Mouse (Mus musculus): ENCODE results near the gene 1500011B03Rik. TPM values are rescaled to one million over a fixed set of nuclear protein-coding genes. Genes with fewer than 3 reads are reported as not detected.

Gene 1500011B03Rik
- total RNA-seq, 2 experiments from 2014 or later = 160 to 161 TPM

DNA sequence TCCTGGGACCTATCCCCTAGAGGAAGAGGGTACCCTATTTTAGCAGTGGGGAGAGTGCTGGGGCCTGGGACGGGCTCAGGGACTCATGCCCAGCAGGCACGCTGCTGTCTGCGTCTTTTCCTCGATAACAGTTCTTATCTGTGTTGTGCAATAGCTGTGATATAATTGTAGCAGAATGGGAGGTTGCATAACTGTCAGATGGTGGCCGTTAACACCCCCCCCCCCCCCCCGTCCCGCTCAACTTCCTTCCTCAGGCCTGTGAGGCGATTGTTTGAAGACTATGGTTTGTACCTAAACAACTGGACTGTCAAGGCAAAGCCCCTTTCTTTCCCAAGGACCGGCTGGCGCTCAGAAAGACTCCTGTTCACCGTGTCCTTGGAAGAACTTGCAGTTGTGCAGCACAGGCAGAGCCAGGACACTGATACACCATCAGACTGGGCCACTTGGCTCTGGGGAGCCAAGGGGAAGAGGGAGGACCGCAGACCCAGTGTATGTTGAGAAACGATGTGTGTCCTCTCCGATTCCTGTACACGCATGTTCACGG, 38.6 kb downstream of the 1500011B03Rik start:
- DNase-seq (ENCODE audit: low spot score in 2 of 2) = no peak

DNA sequence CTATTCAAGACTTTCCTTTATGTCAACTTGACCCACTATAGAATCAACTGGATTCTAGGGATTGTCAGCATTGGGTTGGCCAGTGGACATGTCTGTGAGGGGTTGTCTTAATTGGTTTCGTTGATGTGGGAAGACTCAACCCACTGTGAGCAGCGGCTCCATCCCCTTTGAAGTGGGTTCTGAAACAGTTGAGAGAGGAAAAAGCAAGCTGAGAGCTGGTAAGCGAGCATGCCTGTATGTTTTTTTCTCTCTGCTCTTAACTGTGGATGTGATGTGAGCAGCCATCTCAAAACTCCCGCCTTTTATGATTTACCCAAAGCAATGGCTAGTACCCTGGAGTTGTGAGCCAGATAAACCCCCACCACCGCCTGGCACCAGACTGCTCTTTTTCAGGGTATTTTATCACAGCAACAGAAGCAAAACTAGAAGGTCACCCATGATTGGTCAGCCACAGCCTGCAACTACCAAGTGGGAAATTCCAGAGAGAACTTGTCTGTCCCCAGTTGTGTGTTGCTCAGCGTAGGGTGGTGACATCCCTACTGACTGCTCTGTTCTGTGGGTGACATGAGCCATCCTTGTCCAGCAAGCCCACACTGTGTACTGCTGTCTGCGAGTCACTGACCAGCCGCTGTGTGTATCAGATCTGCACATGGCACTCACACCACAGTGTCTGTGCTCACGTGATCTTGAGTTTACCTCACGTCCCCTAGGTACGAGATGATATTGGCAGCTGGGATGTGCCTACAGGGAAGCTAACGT, 39.7 kb downstream of the 1500011B03Rik start:
- DNase-seq (ENCODE audit: low spot score in 2 of 2) = no peak

DNA sequence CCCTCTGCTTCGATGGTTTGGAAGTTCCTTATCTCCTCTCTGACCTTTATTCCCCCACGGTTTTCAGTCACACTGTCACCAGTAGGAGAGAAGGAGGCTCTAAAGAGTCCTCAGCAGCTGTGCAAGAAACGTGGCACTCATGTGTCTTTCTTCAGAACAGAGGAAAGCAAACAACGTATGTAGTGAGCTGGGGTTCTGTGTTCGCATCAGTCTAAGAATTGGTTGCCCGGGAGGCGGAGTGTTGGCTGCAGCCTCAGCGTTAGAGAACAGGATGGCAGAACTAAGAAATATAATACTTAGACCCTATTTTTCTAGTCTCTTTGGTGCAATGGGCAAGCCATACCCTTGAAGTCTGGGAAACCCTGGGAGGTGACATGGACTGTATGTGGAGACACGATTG, 40.3 kb downstream of the 1500011B03Rik start:
- no peak for DNase-seq (ENCODE audit: low spot score in 2 of 2)

DNA sequence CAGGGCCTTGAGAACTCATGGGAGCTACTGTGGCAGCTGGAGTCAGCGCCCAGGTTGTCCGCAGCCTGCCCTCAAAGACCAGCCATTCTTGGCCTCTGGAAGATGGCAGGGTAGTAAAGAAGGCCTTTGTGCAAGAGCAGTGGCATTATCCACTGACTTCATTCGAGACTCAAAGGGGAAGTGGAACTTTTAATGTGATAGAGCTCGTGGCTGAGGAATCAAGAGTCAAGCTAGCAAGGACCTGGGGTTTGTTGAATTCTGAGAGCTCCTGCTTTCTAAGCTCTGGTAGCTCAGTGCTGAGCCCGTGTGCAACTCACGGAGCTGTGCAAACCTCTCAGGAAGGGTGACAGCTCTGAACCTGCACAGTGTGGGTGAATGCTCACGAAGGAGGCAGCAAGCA, 42.4 kb downstream of the 1500011B03Rik start:
- DNase-seq (ENCODE audit: low spot score in 2 of 2) = no peak

DNA sequence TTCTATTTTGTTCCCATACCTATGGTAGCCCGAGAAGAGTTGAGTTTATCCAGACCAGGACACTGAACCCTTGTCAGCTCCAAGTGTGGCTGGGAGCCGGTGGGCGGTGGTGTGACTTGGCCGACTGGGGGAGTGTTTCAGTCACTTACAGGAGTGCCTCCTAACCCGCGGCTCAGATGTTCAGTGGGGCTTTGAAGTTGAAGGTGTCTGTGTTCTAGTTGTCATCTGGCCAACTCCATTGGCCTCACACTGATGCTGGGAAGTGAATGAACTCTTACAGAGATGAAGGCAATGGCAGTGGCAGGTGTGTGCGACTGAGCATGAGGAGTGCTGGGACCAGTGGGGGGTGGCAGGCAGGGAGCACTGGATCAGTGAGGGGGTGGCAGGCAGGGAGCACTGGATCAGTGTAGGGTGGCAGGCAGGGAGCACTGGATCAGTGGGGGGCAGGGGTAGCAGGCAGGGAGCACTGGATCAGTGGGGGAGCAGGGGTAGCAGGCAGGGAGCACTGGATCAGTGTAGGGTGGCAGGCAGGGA, 43.2 kb downstream of the 1500011B03Rik start:
- no peak for DNase-seq (ENCODE audit: low spot score in 2 of 2)

DNA sequence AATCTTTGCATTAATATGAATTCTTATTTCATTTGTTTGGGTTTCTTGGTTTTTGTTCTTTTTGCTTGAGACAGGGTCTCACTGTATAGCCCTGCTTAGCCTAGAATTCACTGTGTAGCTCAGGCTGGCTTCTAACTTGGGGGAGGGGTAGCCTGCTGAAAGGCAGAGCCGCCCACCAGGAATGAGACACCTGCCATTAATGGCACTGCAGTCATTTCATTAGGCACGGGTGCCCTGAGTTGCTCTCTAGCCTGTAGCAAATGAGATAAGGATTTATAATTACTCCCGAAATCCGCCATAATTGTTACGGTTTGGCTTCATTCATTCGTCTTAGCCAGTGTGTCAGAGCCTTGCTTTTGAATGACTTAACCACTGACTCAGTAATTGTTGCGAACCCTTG, 47.1 kb downstream of the 1500011B03Rik start:
- no peak for DNase-seq (ENCODE audit: low spot score in 2 of 2)

DNA sequence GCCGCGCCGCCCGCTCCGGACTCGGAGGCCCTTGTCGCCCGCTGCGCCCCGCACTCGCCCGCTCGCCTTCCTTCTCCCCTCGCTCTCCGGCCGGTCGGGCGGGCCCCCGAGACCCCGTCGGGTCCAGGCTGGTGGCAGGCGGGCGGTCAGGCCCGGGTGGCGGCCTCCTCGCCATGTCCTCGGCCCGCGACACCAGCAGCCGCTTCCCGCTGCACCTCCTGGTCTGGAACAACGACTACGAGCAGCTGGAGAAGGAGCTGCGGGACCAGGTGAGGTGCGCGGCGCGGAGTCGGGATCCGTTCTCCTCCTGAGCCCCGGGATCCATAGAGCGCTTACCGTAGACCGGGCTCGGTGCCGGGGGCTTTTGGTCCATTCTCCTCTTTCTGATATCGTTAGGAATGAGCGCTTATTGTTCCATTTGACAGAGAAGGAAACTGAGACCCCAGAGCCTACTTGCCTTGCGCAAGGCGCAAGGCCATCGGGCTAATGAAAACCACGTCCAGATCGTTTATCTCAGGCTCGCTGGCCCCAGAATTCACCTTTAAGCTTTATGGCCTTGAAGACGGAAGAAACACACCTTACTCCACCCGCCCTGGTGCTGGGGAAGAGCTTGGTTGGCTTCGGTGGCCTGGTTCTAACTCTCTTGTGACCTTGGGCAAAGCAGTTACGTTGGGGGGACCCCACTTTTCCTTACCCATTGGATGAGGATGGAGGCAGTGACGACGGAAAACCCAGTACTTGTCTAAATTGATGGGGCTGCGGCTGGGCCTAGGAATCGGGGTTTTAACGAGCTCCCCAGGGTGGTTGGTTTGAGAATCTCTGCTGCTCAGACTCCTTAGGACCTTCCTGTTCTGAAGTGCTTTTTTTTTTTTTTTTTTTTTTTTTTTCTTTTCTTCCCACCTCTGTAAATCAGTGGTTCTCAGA, 48.0 kb downstream of the 1500011B03Rik start, which contains the start of gene Git2:
Gene Git2 (minus strand): TSS at position 462 of the 924 bp plus-strand sequence.
- peak in 1 of 2 experiments; percentile 31 for DNase-seq (ENCODE audit: low spot score in 2 of 2)

DNA sequence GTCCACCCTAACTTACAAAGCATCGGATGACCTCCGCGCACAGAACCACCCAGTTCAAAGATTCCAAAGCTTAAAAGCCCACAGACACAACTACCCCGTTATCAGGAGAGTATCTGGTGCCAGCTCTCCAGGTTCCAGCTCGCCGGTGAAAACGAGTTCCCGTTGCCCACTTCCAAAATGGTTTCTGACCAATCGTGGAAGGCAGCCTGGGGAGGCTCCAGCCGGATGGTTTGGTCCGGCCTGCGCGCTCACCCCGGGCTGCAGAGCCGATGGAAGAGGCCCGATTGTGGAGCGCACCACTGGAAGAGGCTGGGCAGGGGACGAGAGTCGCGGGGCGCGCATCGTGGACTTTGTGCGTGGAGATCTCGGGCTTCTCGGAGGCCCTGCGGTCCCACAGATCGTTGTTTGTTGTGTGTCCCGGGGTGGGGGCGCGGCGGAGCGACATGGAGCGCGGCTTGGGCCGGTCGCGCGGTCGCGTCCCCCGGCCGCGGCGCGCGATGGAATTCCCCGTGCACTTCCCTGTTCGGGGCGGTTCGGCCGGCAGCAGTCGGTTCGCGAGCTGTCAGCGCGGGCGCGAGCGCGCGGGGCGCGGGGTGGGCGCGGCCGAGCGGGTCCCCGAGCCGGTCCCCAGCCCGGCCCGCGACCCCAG, 48.7 kb downstream of the 1500011B03Rik start, which contains the start of gene Ankrd13a:
Gene Ankrd13a (plus strand): TSS at position 275 of the 649 bp plus-strand sequence.
- DNase-seq (ENCODE audit: low spot score in 2 of 2) = peak; percentile 88 to 91

DNA sequence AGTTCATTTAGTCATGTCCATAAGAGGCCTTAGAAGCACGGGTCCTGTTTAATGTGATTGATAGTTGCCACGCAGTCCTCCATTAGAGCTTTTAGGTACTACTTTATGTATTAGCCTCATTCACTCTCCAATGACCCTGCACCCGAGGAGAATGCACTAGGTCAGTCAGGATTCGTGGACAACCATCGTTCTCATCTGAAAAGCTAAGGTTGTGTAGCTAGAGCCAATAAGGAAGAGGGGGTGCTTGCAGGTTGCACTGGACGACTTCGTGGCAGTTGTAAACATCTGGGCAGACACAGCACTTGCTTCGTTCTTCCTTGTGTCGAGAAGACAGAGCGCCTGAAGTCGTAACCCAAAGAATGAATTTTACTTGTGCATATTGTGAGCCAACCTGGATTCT, 49.5 kb downstream of the 1500011B03Rik start:
- DNase-seq (ENCODE audit: low spot score in 2 of 2) = no peak

DNA sequence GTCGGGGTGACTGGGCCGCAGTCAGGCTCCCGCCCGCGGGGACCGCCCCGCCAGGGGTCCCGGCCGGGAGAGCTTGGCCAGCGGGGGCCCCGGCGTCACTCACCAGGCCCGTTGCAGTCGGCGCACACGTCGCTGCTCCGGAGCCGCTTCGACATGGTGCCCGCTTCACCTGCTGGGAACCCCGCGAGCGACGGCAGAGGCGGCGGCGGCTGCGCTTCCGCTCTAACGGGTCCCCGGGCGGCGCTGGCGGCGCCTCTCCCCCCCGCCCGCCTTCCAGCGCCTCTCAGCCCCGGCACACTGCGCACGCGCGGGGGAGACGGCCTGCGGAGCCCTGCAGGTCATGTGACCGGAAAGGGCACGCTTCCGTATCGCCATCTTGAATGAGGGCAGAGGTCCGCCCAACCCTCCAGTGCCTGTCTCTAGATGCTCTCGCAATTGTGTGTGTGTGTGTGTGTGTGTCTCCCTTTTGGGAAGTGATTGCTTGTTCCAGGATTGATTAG, 50.0 kb downstream of the 1500011B03Rik start:
- peak; percentile 97 for DNase-seq (ENCODE audit: low spot score in 2 of 2)

DNA sequence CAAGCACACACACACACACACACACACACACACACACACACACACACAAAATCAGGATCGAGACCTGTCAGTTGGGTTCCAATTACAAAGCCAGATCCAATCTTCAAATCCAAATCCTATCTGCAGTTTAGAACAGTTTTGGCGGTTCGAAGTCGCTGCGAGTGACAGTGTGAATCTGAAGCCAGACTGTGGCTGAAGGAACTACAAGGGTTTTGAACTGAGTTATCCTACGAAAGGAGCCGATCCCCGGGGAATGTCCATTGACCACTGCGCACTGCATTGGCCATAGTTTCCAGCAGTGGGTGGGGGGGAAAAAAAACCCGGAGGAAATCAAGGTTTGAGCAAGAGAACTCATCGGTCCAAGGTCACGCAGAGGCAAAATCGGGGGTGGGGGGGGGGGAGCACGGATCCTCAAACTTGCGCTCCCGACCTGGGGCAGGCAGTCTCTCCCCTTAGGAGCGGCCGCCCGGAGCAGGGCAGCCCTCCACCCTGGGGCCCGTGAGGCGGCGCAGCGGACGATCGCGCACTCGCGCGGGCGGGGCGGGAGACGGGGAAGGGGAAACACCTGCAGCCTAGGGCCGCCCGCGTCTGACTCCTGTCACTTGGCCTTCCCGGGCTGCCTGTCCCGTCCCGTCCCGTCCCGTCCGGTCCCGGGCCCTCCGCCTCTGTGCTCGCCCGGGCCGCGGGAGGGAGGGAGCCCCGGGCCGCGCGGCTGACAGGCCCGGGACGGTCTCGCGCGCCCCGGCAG, 50.6 kb downstream of the 1500011B03Rik start:
- peak in 1 of 2 experiments; percentile 34 for DNase-seq (ENCODE audit: low spot score in 2 of 2)

DNA sequence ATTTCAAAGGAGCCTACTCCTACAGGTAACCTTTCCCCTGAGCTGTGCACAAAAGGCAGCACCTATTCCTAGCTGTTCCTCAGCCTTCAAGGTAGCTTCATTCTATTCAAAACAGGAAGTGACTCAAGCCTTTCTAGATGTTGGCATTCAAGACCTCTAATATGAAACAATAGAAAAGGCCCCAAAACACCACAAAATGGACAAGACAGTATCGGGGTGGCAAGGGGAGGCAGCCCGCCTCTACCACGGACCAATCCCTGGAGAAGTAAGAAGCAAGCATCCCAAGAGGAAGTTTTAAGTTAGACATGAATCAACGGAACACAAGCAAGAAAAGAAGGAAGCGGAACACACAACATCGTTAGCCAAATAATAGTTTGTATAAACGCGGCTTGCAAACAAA, 51.5 kb downstream of the 1500011B03Rik start:
- no peak for DNase-seq (ENCODE audit: low spot score in 2 of 2)

DNA sequence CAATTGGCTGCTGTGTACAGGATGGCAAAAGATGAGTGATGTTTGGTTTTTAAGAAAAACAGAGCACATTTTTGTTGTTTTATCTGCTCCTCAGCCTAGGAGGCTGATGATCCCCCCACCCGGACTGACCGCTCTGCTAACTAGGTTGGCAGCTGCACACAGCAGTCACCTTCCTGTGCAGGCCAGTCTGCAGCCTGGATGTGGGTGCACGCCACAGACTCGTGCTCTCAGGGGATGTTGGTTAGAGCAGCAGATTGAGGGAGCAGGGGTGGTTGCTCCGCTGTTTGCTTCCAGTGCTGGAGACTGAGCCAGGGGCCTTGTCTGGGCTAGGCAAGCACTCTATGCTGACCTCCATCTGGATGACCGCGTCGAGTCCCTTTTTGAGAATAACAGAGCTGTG, 53.5 kb downstream of the 1500011B03Rik start:
- DNase-seq (ENCODE audit: low spot score in 2 of 2) = no peak

DNA sequence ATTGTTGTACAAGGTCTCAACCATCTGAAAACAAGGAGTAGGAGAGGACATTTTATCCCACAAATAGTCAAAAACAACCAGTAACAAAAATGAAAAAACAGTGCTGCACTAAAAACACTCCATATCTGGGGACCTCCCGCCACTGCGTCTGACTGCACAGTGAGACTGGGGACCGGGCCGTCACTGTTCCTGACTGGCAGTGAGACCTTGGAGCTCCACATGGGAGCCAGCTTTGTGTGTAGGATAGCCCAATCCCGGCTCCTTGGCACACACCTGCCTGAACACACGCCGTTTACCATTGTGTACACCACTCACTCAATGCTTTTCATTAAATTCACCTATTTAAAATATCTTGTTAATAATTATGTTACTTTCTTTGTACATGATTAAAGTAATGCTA, 56.1 kb downstream of the 1500011B03Rik start:
- DNase-seq (ENCODE audit: low spot score in 2 of 2) = no peak

DNA sequence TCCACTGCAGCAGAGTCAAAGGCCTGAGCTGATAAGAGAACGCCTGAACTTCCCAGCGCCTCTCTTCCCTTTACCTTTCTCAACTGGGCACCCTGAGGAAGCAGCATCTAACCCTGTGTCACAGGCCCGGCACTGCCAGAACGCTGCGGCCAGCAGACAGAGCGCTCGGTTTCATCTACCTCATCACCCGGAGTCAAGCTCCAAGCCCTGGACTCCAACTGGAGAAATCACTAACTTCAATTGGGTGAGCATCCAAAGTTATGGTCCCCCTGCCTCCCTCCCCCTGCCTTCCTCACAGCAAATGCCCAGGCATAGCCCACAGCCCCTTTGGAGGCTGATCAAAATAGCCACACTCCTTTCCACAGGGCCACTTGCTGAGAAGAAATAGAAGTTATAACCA, 56.6 kb downstream of the 1500011B03Rik start:
- no peak for DNase-seq (ENCODE audit: low spot score in 2 of 2)

DNA sequence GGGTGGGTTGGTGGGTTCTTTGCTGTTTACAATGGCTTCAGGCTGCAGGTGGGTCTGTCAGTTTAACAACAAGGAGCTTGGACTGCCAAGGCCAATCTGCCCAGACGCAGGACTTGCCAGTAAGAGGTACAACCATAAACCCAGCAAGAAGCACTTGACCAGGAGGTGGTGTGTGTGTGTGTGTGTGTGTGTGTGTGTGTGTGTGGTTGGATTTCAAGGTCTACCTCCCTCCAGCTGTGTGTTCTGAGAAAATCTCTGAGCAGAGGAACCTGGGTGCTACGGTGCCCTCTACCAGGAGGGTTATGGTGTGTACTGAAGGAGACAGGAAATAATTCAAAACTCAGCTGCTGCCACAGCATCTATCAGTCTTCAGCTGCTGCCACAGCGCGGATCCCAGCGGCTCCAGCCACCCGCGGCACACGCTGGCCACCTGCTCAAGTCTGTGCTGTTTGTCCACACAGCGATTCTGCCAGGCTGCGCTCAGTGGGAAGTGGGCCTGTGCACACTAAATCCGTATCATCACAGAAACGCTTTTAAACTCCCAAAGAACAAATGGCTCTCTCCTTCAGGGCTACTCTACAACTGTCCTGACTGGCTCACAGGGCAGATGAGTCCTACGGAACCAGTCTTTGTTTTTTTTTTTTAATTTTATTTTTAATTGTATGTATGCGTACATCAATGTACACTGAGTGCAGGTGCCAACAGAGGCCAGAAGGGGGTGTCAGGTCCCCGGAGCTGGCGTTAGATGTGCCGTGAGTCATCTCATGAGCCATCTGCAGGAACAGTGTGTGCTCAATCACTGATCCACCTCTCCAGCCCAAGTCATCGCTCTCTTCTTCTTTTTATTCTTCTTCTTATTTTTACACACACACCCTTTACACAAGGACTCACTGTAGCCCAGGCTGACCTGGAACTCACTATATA, 58.2 kb downstream of the 1500011B03Rik start:
- DNase-seq (ENCODE audit: low spot score in 2 of 2) = peak in 1 of 2 experiments; percentile 39

DNA sequence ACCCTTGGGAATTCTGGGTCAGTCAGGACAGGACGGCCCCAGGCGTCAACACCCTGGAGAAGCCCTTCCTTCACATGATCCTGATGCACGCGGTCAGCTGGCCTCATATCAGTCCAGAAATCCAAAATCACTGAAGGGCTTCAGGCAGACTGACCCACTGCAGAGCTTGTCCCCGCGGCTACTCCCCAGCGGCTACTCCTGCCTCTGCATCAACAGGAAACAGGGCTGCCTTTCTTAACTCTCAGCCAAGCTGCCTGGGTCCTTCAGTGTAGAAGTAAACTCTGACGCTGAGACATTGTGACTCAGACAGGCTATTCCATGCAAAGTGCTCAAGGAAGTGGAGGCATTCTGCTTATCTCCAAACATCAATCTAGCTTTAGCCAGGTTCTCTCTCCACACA, 61.3 kb downstream of the 1500011B03Rik start:
- no peak for DNase-seq (ENCODE audit: low spot score in 2 of 2)

DNA sequence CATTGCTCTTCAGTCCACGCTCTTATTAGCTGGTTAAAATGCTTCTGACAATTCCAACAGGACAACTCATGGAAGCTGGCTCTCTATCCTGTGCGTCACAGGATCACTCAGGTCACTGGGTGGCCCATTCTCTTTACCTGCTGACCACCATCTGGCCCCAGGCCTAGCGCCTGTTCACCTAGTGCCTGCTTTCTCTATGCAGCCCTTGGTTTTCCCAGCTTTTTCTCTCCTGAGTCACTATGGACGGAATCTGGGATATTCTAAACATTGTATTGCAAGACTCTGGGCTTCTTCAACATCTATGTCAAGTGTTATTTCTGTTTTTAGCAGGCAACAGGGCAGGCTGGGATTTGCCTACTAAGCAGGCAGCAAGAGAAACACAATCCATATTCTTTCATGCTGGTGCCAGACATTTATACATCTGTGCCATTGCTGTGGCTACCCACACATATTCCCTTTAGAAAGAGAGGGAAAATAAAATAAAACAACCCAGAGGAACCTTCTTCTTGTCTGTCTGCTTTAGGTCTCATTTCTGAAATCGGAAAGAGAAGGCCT, 63.7 kb downstream of the 1500011B03Rik start:
- DNase-seq (ENCODE audit: low spot score in 2 of 2) = no peak
